Mouse (Mus musculus) hindbrain, embryonic 14.5 days (tissue): ENCODE results near the gene Klra3. TPM values are rescaled to one million over a fixed set of nuclear protein-coding genes. Genes with fewer than 3 reads are reported as not detected.
"Not testable (repeated sequence)": the region's sequence is repeated elsewhere in the genome, so short reads cannot be mapped to it uniquely, and the experiment has no call there.

Source experiments
- ATAC-seq: fragments of 200-750 bp; cut with Nextera tagmentation; 2 replicates; pipeline ENCODE4 v1.8.0; 2017; ENCODE audit warnings: moderate number of reproducible peaks, mild to moderate bottlenecking, moderate TSS enrichment, moderate library complexity; ENCODE audit not compliant: low FRiP score
- DNase-seq: peaks from one replicate; pipeline ENCODE4 v3.0.0-alpha.2; 2015; ENCODE audit warnings: low spot score
- H3K27ac ChIP-seq: fragments of 300-500 bp; sonication (generic); 2 replicates; pipeline ENCODE4 v1.5.1; 2014; ENCODE audit warnings: mild to moderate bottlenecking, moderate library complexity
- H3K27me3 ChIP-seq: fragments of 300-500 bp; sonication (generic); 2 replicates; pipeline ENCODE4 v1.6.1; 2014; ENCODE audit warnings: mild to moderate bottlenecking, low read length, mixed read lengths; ENCODE audit not compliant: control insufficient read depth, insufficient read depth
- H3K36me3 ChIP-seq: fragments of 300-500 bp; sonication (generic); replicated peaks from 2 replicates; pipeline ENCODE4 v1.6.1; 2014; ENCODE audit not compliant: control insufficient read depth, insufficient read depth
- H3K4me1 ChIP-seq: fragments of 300-500 bp; sonication (generic); replicated peaks from 2 replicates; pipeline ENCODE4 v1.6.1; 2014; ENCODE audit warnings: antibody characterized with exemption, low read length, mixed read lengths; ENCODE audit not compliant: control insufficient read depth, insufficient read depth
- H3K4me2 ChIP-seq: fragments of 300-500 bp; sonication (generic); replicated peaks from 2 replicates; pipeline ENCODE4 v1.6.1; 2014; ENCODE audit warnings: mild to moderate bottlenecking, moderate library complexity
- H3K4me3 ChIP-seq: fragments of 300-500 bp; sonication (generic); replicated peaks from 2 replicates; pipeline ENCODE4 v1.5.1; 2014; ENCODE audit warnings: mild to moderate bottlenecking, low read length
- H3K9ac ChIP-seq: fragments of 300-500 bp; sonication (generic); 2 replicates; pipeline ENCODE4 v1.6.1; 2014
- H3K9me3 ChIP-seq: fragments of 300-500 bp; sonication (generic); 2 replicates; pipeline ENCODE4 v1.6.1; 2016; ENCODE audit warnings: low read length; ENCODE audit not compliant: control insufficient read depth
- WGBS: fragments of 180-500 bp; shearing (Covaris S2); extraction: QIAGEN DNeasy Blood & Tissue Kit; methylation state at CpG from one replicate; pipeline ENCODE4 v1.1.7; 2014; 5-methylcytosine and 5-hydroxymethylcytosine counted together
- polyA plus RNA-seq: library from polyadenylated mRNA; unstranded; fragments of >200 nt; fragmentation: Nextera tagmentation; extraction: Ambion mirVana; gene quantifications from 2 replicates; pipeline ENCODE4 v1.2.1, GENCODE M21; 2014

Klra3 gene
- polyA plus RNA-seq, result not detected in 2 replicates

GRCm38 (mm10) chr6:130337411-130337810 lies at the start of gene Klra3:
Gene Klra3, minus strand, starts transcription at chr6:130337574.
- DNase-seq (no peak), ATAC-seq (no peak)
- no peak within 1 kb of the TSS for H3K4me3 ChIP-seq
- H3K27me3 ChIP-seq, result no peaks in the 10 kb centered on the region
- H3K36me3 ChIP-seq, result no peaks in the 10 kb centered on the region
- H3K9ac ChIP-seq, result no peak within 1 kb of the TSS
- H3K4me2 ChIP-seq, result no peak within 1 kb of the TSS
- H3K27ac ChIP-seq, result no peak within 1 kb of the TSS
- 90% methylated on average over 8 of the region's 8 CpGs for WGBS
- H3K9me3 ChIP-seq, result 0 out of 2 replicates have a peak, but pooled peaks cover 6% of the 10 kb centered on the region
- H3K4me1 ChIP-seq, result no peaks in the 10 kb centered on the region

- Histone ChIP-seq H3K4me1 (no peaks in the 10 kb centered on the region), H3K9ac (no peak within 1 kb of the TSS), H3K4me2 (no peak within 1 kb of the TSS), H3K36me3 (no peaks in the 10 kb centered on the region), H3K27ac (no peak within 1 kb of the TSS), H3K27me3 (no peaks in the 10 kb centered on the region), H3K9me3 (peaks cover 16% of the 10 kb centered on the region; the same call in 1 of the 2 replicates), H3K4me3 (no peak within 1 kb of the TSS)
- DNase-seq (no peak), ATAC-seq (no peak)
- 89% methylated on average over 2 of the region's 2 CpGs for WGBS
These were observed 49.4 kb upstream of the Klra3 start, which contains the start of gene Klra1 for GRCm38 (mm10) chr6:130386750-130387149. Gene Klra1, minus strand, starts transcription at chr6:130386874.

GRCm38 (mm10) chr6:130385803-130386202 lies 48.4 kb upstream of the Klra3 start:
- no peak for ATAC-seq
- 67% methylated on average over 1 of the region's 1 CpGs for WGBS

GRCm38 (mm10) chr6:130382375-130382774 lies 45.0 kb upstream of the Klra3 start:
- Histone ChIP-seq H3K4me3 (no peak overlapping the region), H3K4me2 (no peak overlapping the region), H3K9me3 (peaks cover 18% of the 10 kb centered on the region), H3K27me3 (no peaks in the 10 kb centered on the region), H3K36me3 (no peaks in the 10 kb centered on the region), H3K9ac (no peak overlapping the region), H3K4me1 (no peaks in the 10 kb centered on the region), H3K27ac (no peak overlapping the region)
- DNase-seq (no peak), ATAC-seq (no peak)
- 76% methylated on average over 4 of the region's 4 CpGs for WGBS

More at GRCm38 (mm10) chr6:130385803-130386202, 48.4 kb upstream of the Klra3 start:
- peaks cover 16% of the 10 kb centered on the region; the same call in 1 of the 2 replicates for H3K9me3 ChIP-seq
- H3K9ac ChIP-seq, result no peak overlapping the region
- no peak for DNase-seq
- H3K27ac ChIP-seq, result no peak overlapping the region
- no peaks in the 10 kb centered on the region for H3K27me3 ChIP-seq
- H3K4me3 ChIP-seq, result no peak overlapping the region
- no peaks in the 10 kb centered on the region for H3K4me1 ChIP-seq
- no peaks in the 10 kb centered on the region for H3K36me3 ChIP-seq
- H3K4me2 ChIP-seq, result no peak overlapping the region

GRCm38 (mm10) chr6:130345381-130345780 lies 8.0 kb upstream of the Klra3 start:
- DNase-seq, H3K4me2 ChIP-seq, H3K4me3 ChIP-seq, H3K36me3 ChIP-seq, H3K9me3 ChIP-seq, H3K27ac ChIP-seq, ATAC-seq, H3K27me3 ChIP-seq, H3K9ac ChIP-seq, H3K4me1 ChIP-seq: not testable (repeated sequence)
- WGBS, result 42% methylated on average over 1 of the region's 1 CpGs

GRCm38 (mm10) chr6:130341973-130342372 lies 4.6 kb upstream of the Klra3 start:
- H3K27ac ChIP-seq, H3K4me3 ChIP-seq, H3K9ac ChIP-seq, H3K4me1 ChIP-seq, ATAC-seq, H3K9me3 ChIP-seq, H3K27me3 ChIP-seq, H3K36me3 ChIP-seq, H3K4me2 ChIP-seq, DNase-seq: not testable (repeated sequence)
- WGBS, result 91% methylated on average over 2 of the region's 2 CpGs

GRCm38 (mm10) chr6:130287984-130288649 lies 49.3 kb downstream of the Klra3 start:
- H3K4me3 ChIP-seq, result no peak overlapping the region
- H3K9ac ChIP-seq, result no peak overlapping the region
- H3K36me3 ChIP-seq, result no peaks in the 10 kb centered on the region
- H3K4me2 ChIP-seq, result no peak overlapping the region
- H3K27ac ChIP-seq, result no peak overlapping the region
- no peaks in the 10 kb centered on the region for H3K4me1 ChIP-seq
- H3K27me3 ChIP-seq, result no peaks in the 10 kb centered on the region
- H3K9me3 ChIP-seq, result peaks cover 8% of the 10 kb centered on the region; the same call in 1 of the 2 replicates
- no peak for ATAC-seq
- no peak for DNase-seq

- H3K4me3 ChIP-seq, H3K27ac ChIP-seq, H3K9ac ChIP-seq, ATAC-seq, H3K27me3 ChIP-seq, H3K9me3 ChIP-seq, DNase-seq, H3K36me3 ChIP-seq, H3K4me2 ChIP-seq, H3K4me1 ChIP-seq: not testable (repeated sequence)
- WGBS, result 78% methylated on average over 1 of the region's 1 CpGs
These were observed 55.5 kb downstream of the Klra3 start, which contains the start of gene Klra10 for GRCm38 (mm10) chr6:130281828-130282227. Gene Klra10, minus strand, starts transcription at chr6:130281928.
